Mouse (Mus musculus) midbrain, embryonic 10.5 days (tissue): Measurements from ENCODE around the gene Rad51d. TPM values are rescaled to one million over a fixed set of nuclear protein-coding genes. Genes with fewer than 3 reads are reported as not detected.

Source experiments
- DNase-seq: peaks from one replicate; pipeline ENCODE4 v3.0.0-alpha.2; 2017; ENCODE audit warnings: low spot score
- H3K27ac ChIP-seq: fragments of 300-500 bp; sonication (generic); replicated peaks from 2 replicates; pipeline ENCODE4 v1.5.1; 2016; ENCODE audit warnings: mild to moderate bottlenecking
- H3K27me3 ChIP-seq: fragments of 300-500 bp; sonication (generic); 2 replicates; pipeline ENCODE4 v1.6.1; 2016; ENCODE audit warnings: low read depth, mild to moderate bottlenecking; ENCODE audit not compliant: poor library complexity, severe bottlenecking
- H3K36me3 ChIP-seq: fragments of 300-500 bp; sonication (generic); 2 replicates; pipeline ENCODE4 v1.6.1; 2016; ENCODE audit warnings: mild to moderate bottlenecking, moderate library complexity
- H3K4me1 ChIP-seq: fragments of 300-500 bp; sonication (generic); 2 replicates; pipeline ENCODE4 v1.6.1; 2016
- H3K4me3 ChIP-seq: fragments of 300-500 bp; sonication (generic); 2 replicates; pipeline ENCODE4 v1.5.1; 2016; ENCODE audit warnings: mild to moderate bottlenecking, moderate library complexity
- H3K9me3 ChIP-seq: fragments of 300-500 bp; sonication (generic); replicated peaks from 2 replicates; pipeline ENCODE4 v1.6.1; 2016; ENCODE audit warnings: mild to moderate bottlenecking
- WGBS: fragments of 180-500 bp; shearing (Covaris S2); methylation state at CpG from one replicate; pipeline ENCODE4 v1.1.7; 2016; 5-methylcytosine and 5-hydroxymethylcytosine counted together
- polyA plus RNA-seq: library from polyadenylated mRNA; unstranded; fragments of >200 nt; fragmentation: Nextera tagmentation; extraction: Ambion mirVana; gene quantifications from 2 replicates; pipeline ENCODE4 v1.2.1, GENCODE M21; 2016

Gene Rad51d
- polyA plus RNA-seq, 1 experiment from 2014 or later: 17.2 TPM

DNA sequence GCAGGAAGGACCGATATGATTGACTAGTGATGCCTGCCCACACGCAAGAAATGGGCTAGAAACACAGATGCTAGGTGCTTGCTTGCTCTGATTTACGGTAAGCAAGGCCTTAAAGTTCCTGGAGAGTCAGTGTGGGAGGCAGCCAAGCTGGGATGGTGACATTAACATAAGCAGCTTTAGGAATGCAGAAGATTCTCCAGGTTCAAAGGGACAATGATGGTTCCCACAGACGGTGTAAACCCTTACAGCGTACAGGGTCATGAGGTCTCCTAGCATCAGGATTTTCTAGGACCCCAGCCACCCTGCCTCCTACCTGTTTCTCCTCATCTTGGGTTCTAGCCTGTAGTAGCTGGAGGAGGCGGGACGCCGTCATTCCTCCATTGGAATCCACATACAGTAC, 7.2 kb downstream of the Rad51d start:
- Histone ChIP-seq H3K4me1 (peaks cover 5% of the 10 kb centered on the region), H3K27ac (no peak overlapping the region), H3K27me3 (no peaks in the 10 kb centered on the region), H3K9me3 (no peaks in the 10 kb centered on the region), H3K36me3 (peaks cover 33% of the 10 kb centered on the region), H3K4me3 (no peak overlapping the region)
- 71% methylated on average over 8 of the region's 8 CpGs for WGBS
- DNase-seq: no peak

DNA sequence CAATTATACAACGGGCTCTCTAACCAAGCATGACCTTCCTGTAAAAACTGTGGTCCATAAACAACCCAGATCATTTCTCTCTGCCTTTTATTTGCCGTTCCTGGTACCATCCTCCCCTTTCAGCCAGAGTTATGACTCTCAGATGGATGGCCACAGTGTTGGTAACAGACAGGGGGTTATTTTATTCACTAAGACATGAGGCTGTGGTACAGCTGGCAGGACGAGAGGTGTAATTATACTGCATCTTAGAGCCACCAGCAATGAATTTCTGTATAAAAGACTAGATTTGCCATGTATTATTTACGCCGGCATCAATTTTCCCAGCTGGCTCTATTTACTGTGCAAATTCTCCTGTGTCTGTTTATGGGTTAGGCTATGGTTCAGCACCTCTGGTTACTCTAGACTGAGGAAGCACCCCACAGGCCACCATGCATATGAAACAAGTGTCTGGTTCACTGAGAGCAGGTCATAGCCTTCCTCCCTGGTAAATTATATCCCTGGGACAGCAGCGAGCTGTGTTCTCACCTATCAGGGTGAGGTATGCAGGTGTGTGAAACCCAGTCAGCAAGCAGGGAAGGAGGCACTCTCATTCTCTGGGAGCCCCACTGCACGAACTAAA, 12.6 kb downstream of the Rad51d start:
- 91% methylated on average over 7 of the region's 7 CpGs for WGBS
- Histone ChIP-seq H3K4me3 (no peak overlapping the region), H3K36me3 (peaks cover 31% of the 10 kb centered on the region), H3K27me3 (no peaks in the 10 kb centered on the region), H3K4me1 (no peaks in the 10 kb centered on the region), H3K9me3 (no peaks in the 10 kb centered on the region), H3K27ac (no peak overlapping the region)
- no peak for DNase-seq

DNA sequence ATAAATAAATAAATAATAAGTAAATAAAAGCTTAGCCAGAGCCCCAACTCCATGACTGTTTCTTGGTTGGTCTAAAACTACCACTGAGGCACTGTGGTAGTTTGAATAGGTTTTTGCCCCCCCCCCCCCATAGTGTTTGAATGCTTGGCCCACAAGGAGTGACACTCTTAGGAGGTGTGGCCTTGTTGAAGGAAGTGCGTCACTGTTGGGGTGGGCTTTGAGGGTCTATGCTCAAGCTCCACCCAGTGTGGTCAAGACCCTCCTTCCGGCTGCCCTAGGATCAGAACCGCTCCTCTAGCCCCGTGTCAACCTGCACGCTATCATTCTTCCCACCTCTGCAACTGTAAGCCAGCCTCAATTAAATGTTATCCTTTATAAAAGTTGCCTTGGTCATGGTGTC, 14.8 kb downstream of the Rad51d start:
- H3K27ac ChIP-seq: no peak overlapping the region
- WGBS: 88% methylated on average over 5 of the region's 5 CpGs
- no peak for DNase-seq
- H3K36me3 ChIP-seq: peaks cover 12% of the 10 kb centered on the region; the same call in 1 of the 2 replicates
- no peaks in the 10 kb centered on the region for H3K27me3 ChIP-seq
- H3K4me1 ChIP-seq: peaks cover 3% of the 10 kb centered on the region
- H3K9me3 ChIP-seq: no peaks in the 10 kb centered on the region
- H3K4me3 ChIP-seq: no peak overlapping the region

DNA sequence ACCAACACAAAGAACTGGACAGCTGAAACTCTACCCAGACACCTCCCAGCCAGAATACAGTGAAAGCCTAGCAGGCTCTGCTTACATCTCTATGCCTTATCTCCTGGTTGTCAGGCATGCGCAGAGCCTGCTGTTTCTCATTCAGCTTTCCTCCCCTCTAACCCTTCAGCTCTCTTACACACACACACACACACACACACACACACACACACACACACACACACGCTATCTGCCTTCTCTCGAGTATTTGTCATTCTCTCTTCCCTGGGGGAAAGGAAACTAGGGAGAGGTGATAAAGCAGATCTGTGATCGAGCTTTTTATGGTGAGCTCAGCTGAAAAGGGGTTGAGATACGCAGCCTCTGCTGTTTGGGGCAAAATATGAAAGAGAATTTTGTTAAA, 15.5 kb downstream of the Rad51d start:
- H3K4me3 ChIP-seq: no peak overlapping the region
- WGBS: 88% methylated on average over 5 of the region's 5 CpGs

DNA sequence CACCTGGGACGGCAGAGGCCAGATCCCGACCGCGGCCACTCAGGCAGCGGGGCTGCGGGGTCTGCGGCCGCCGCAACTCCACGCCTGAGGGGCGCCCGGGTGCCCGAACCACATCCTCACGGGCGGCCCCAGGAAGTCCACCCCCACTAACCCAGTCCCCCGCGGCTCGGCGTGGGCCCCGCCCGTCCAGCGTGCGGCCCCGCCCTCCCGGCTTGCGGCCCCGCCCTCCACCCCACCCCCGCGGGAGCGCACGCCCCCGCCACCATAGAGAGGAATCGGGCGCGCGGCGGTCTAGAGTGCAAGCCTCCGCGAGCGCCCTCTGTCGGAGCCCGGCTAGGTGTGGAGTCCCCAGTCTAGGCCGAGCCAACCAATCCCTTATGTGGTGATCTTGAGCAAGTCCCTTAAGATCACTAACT, 19.4 kb downstream of the Rad51d start, which contains the start of gene Rffl:
Gene Rffl (minus strand): TSS at position 180 of the 416 bp plus-strand sequence.
- Histone ChIP-seq H3K27ac (peak within 1 kb of the TSS; percentile 87), H3K27me3 (0 out of 2 replicates have a peak, but pooled peaks cover 6% of the 10 kb centered on the region), H3K36me3 (no peaks in the 10 kb centered on the region), H3K4me1 (peaks cover 16% of the 10 kb centered on the region), H3K9me3 (no peaks in the 10 kb centered on the region), H3K4me3 (peak within 1 kb of the TSS; percentile 87)
- WGBS: under 1% methylated on average over 43 of the region's 43 CpGs
- DNase-seq: peak; percentile 91

More for the DNA sequence above, 15.5 kb downstream of the Rad51d start:
- H3K27me3 ChIP-seq: 0 out of 2 replicates have a peak, but pooled peaks cover 3% of the 10 kb centered on the region
- peaks cover 12% of the 10 kb centered on the region; the same call in 1 of the 2 replicates for H3K36me3 ChIP-seq
- no peak overlapping the region for H3K27ac ChIP-seq
- H3K9me3 ChIP-seq: no peaks in the 10 kb centered on the region
- no peak for DNase-seq
- H3K4me1 ChIP-seq: peaks cover 10% of the 10 kb centered on the region

DNA sequence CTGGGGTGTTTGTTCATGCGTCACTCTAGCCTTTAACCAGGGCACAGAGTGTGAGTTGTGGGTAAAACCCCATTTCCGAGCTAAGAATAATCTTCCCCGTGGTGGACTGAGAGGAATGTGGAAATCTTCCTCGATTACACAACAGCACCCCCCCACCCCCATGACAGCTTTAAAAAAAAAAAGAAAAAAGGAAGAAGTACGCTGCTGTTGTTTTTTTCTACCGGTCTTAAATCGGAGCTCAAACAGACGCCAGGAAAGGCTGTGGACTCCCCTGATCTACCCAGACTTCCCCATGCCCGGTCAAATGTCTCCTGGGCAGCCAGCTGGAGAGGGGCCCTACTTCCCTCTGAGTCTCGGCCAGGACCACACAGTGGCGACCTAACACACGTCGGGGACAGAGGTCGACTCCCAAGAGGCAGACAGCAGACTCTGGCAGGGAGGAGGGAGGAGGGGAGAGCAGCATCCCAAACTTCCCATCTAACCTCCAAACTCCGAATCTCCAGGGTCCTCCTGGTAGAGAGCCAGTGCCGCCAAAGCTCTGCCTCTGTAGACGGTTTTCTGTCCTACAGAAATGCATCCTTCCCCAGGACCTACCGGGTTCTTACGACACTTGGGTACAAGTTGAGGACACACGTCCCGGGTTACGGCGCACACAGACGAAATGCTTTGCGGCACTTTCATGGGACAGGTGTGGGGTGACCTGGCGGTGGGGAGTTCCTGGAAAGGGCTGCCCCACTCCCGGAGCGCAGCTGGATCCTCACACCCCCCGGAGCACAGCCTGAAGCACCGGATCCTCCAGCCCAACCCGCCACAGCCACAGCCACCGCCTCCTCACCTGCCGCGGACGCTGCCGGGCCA, 20.0 kb downstream of the Rad51d start:
- no peaks in the 10 kb centered on the region for H3K9me3 ChIP-seq
- DNase-seq: peak; percentile 55
- 5% methylated on average over 36 of the region's 36 CpGs for WGBS
- H3K27ac ChIP-seq: peak overlapping the region; percentile 87
- no peaks in the 10 kb centered on the region for H3K36me3 ChIP-seq
- peak overlapping the region; percentile 87 for H3K4me3 ChIP-seq
- H3K4me1 ChIP-seq: peaks cover 16% of the 10 kb centered on the region
- 0 out of 2 replicates have a peak, but pooled peaks cover 6% of the 10 kb centered on the region for H3K27me3 ChIP-seq

DNA sequence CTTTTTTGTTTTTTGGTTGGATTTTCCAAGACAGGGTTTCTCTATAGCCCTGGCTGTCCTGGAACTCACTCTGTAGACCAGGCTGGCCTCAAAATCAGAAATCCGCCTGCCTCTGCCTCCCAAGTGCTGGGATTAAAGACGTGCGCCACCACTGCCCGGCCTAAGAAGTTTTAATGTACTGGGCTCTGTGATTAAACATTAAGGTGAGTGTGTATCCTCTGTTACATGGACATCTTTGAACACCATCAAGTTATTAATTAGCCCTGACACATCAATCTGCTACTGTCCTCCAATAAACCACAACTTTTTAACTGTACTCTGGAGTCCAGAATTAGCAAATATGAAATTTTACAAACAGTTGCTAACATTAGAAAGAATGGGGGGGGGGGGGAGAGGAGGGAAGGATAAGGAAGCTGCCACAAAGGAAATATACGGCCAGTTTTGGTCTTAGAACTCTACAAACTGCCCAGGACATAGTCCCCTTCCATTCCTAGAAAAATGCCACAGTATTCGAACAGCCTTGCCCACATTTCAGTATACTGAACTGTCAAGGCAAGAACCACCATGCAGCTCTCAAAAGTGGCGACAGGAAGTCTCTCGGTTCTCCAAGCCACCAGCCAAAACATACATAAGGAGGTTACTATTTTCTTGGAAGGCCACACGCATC, 20.8 kb downstream of the Rad51d start:
- Histone ChIP-seq H3K4me3 (peak overlapping the region; percentile 87), H3K4me1 (peaks cover 16% of the 10 kb centered on the region), H3K9me3 (no peaks in the 10 kb centered on the region), H3K27me3 (0 out of 2 replicates have a peak, but pooled peaks cover 6% of the 10 kb centered on the region), H3K36me3 (no peaks in the 10 kb centered on the region), H3K27ac (no peak overlapping the region)
- WGBS: 77% methylated on average over 9 of the region's 9 CpGs
- no peak for DNase-seq

DNA sequence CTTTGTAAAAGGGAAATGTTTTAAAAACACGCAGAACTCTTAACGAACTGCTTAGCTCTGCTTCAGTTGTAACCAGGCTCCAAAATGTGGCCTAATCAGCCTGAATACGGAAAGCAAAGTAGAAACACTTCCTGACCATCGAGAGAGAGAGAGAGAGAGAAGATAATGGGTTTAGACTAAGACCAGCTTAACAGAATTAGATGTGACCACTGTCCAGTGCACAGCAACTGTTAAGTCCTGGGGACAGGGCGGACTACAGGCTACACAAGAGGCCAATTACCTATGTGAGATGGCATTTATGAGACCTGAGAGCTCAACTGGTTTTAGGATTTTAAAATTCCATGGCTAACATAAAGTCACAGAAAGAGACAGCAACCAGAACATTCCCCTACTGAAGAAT, 22.5 kb downstream of the Rad51d start:
- H3K27ac ChIP-seq: no peak overlapping the region
- 0 out of 2 replicates have a peak, but pooled peaks cover 6% of the 10 kb centered on the region for H3K27me3 ChIP-seq
- no peaks in the 10 kb centered on the region for H3K36me3 ChIP-seq
- peaks cover 19% of the 10 kb centered on the region for H3K4me1 ChIP-seq
- no peak for DNase-seq
- H3K9me3 ChIP-seq: no peaks in the 10 kb centered on the region
- no peak overlapping the region for H3K4me3 ChIP-seq
- WGBS: 71% methylated on average over 5 of the region's 5 CpGs

DNA sequence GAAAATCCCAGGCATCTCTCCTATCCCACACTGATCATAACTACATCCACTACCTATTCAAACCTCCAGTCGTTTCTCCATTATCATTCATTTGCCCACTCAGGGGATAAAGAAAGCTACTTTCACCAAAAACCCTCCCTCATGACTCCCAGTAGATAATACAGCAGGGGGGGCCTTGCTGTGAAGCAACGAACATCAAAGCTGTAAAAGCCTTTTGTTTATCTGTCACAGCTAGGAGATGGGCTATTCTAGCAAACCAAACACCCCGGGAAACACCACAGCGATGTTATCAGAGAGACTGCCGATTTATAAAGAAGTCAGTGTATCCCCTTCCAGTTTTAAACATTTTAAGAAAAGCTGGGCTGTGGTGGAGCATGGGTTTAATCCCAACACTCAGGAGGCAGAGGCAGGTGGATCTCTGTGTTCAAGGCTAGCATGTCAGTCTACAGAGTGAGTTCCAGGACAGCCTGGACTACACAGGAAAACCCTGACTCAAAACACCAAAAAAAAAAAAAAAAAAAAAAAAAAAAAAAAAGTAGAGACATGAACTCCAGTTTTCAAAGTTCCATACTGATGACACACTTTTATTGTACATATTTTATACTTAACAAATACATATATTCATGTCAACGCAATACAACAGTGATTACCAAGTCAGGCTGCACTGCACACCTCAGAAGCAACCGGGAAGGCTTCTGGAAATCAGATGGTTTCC, 23.4 kb downstream of the Rad51d start:
- H3K27ac ChIP-seq: no peak overlapping the region
- H3K9me3 ChIP-seq: no peaks in the 10 kb centered on the region
- 0 out of 2 replicates have a peak, but pooled peaks cover 6% of the 10 kb centered on the region for H3K27me3 ChIP-seq
- 34% methylated on average over 7 of the region's 7 CpGs for whole genome bisulfite sequencing
- H3K4me1 ChIP-seq: peaks cover 22% of the 10 kb centered on the region
- no peak overlapping the region for H3K4me3 ChIP-seq
- no peak for DNase-seq
- no peaks in the 10 kb centered on the region for H3K36me3 ChIP-seq

DNA sequence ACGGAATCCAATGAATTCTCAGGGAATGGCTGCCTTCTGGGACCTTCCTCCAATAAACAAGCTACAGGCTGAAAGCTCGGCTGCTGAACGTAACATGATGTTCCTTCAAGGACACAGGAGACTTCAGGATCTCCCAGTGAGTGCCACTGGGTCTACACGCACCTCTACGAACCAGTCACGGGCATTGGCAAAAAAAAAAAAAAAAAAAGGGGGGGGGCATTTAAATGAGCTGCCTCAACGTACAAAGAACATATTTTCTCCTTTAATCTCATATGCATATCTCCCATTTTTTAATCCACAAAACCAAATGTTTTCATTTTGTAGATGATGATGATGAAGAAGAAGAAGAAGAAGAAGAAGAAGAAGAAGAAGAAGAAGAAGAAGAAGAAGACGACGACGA, 24.5 kb downstream of the Rad51d start:
- Histone ChIP-seq H3K27ac (no peak overlapping the region), H3K4me1 (peaks cover 28% of the 10 kb centered on the region), H3K27me3 (0 out of 2 replicates have a peak, but pooled peaks cover 6% of the 10 kb centered on the region), H3K9me3 (no peaks in the 10 kb centered on the region), H3K36me3 (no peaks in the 10 kb centered on the region), H3K4me3 (no peak overlapping the region)
- no peak for DNase-seq
- WGBS: 78% methylated on average over 10 of the region's 10 CpGs

DNA sequence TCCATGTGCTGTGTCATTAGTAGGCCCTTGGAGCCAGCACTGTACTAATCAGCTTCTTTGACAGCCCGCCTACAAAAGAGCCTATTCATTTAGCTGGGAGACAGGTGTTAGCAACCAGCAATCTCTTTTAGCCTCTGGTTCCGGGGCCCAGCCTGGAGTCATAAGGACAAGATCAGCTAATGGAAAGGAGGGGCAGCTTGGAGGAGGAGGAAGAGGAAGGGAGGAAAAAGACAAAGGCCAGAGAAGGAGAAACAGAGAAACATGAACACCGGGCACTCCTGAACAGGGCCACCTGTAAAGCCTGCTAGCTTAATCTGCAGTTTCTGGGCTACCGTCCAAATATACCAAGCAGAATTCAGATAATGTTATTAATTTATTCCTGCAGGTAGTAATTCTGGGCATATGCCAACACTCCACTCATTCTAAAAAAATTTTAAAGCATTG, 26.9 kb downstream of the Rad51d start:
- Histone ChIP-seq H3K27me3 (no peaks in the 10 kb centered on the region), H3K27ac (no peak overlapping the region), H3K4me1 (peaks cover 16% of the 10 kb centered on the region), H3K36me3 (no peaks in the 10 kb centered on the region), H3K9me3 (no peaks in the 10 kb centered on the region), H3K4me3 (no peak overlapping the region)
- WGBS: 76% methylated on average over 4 of the region's 4 CpGs
- no peak for DNase-seq

DNA sequence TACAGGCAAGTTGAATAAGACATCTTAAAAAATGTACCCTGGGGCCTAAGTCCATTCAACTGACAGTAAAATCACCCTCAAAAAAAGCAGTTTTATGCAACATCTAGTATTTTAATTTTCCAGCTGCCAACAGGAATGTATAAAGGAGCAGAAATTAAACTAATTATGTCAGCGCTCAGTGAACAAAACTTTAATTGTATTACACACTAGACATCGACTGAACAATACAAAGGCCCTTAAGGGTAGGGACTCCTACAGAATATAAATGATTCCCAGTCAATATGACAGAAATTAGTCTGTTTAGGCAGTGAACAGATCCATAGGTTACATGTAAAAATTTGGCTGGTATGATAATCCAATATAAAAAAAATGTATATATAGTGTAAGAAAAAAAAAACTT, 27.4 kb downstream of the Rad51d start:
- H3K4me1 ChIP-seq: peaks cover 16% of the 10 kb centered on the region
- no peak overlapping the region for H3K27ac ChIP-seq
- DNase-seq: no peak
- no peaks in the 10 kb centered on the region for H3K36me3 ChIP-seq
- H3K4me3 ChIP-seq: no peak overlapping the region
- WGBS: 81% methylated on average over 2 of the region's 2 CpGs
- H3K9me3 ChIP-seq: no peaks in the 10 kb centered on the region
- no peaks in the 10 kb centered on the region for H3K27me3 ChIP-seq
